Mouse (Mus musculus): Measurements from ENCODE around the gene Col17a1. TPM values are rescaled to one million over a fixed set of nuclear protein-coding genes. Genes with fewer than 3 reads are reported as not detected.

The Col17a1 gene
- polyA plus RNA-seq, 1 experiment from 2014 or later = 2.5 TPM

DNA sequence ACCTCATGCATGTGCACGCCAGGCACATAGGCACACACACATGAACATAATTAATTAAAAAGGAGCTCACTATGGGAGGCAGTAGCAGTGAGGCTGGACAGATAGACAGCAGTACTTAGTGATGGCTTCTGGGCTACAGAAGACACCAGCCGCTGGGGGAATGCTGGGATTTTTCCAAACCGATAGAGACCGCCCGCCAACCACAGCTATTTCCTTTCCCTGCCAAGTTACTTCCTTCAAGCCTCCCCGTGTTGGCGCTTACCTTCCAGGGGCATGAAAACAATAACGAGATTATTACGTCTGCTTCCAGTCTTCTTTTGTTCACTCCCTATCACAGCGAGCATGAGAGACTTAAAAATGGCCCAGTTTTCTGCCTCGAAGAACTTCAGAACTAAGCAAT lies 5.2 kb upstream of the Col17a1 start:
- H3K4me3 ChIP-seq (ENCODE audit: low read depth, low read length) = no peak overlapping the region
- 90% methylated on average over 11 of the region's 11 CpGs for WGBS

DNA sequence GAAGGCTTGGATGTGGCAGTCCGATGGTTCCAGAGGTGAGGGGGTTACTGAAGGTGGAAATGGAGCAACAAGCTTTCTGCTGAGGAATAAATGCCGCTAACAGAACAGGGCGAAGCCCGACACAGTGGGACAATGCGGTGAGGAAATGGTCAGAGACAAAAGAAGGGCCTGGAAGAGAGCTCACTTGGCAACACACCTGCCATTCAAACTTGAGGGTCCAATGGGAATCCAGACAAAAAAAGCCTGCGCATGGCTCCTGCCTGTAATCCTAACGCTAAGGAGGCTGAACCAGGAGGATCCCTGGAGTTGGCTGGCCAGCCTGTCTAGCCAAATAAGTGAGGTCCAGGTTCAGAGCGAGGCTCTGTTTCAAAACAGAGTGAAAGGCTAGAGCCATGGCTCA lies 4.5 kb upstream of the Col17a1 start:
- no peak for ATAC-seq (replicated peaks; ENCODE audit: insufficient number of reproducible peaks, low FRiP score, low TSS enrichment, low read depth)
- no peak for DNase-seq (ENCODE audit: low spot score)
- Histone ChIP-seq H3K36me3 (replicated peaks; ENCODE audit: control insufficient read depth, insufficient read depth, low read depth, low read length) (no peaks in the 10 kb centered on the region), H3K9me3 (replicated peaks; ENCODE audit: control insufficient read depth, low read length) (no peaks in the 10 kb centered on the region), H3K4me3 (ENCODE audit: low read depth, low read length) (no peak overlapping the region), H3K4me1 (ENCODE audit: control insufficient read depth, insufficient read depth, low read length) (no peaks in the 10 kb centered on the region), H3K27me3 (ENCODE audit: control insufficient read depth, insufficient read depth, low read length) (no peaks in the 10 kb centered on the region), H3K27ac (replicated peaks; ENCODE audit: low read depth, low read length) (no peak overlapping the region), H3K9ac (replicated peaks; ENCODE audit: low read length) (no peak overlapping the region), H3K4me2 (ENCODE audit: low read depth, low read length) (no peak overlapping the region)
- WGBS = 92% methylated on average over 8 of the region's 8 CpGs

More for the DNA sequence above, 5.2 kb upstream of the Col17a1 start:
- no peaks in the 10 kb centered on the region for H3K36me3 ChIP-seq (replicated peaks; ENCODE audit: control insufficient read depth, insufficient read depth, low read depth, low read length)
- H3K4me2 ChIP-seq (ENCODE audit: low read depth, low read length) = no peak overlapping the region
- no peak overlapping the region for H3K9ac ChIP-seq (replicated peaks; ENCODE audit: low read length)
- no peak for DNase-seq (ENCODE audit: low spot score)
- H3K4me1 ChIP-seq (ENCODE audit: control insufficient read depth, insufficient read depth, low read length) = no peaks in the 10 kb centered on the region
- no peaks in the 10 kb centered on the region for H3K27me3 ChIP-seq (ENCODE audit: control insufficient read depth, insufficient read depth, low read length)
- H3K27ac ChIP-seq (replicated peaks; ENCODE audit: low read depth, low read length) = no peak overlapping the region
- H3K9me3 ChIP-seq (replicated peaks; ENCODE audit: control insufficient read depth, low read length) = no peaks in the 10 kb centered on the region
- no peak for ATAC-seq (replicated peaks; ENCODE audit: insufficient number of reproducible peaks, low FRiP score, low TSS enrichment, low read depth)

DNA sequence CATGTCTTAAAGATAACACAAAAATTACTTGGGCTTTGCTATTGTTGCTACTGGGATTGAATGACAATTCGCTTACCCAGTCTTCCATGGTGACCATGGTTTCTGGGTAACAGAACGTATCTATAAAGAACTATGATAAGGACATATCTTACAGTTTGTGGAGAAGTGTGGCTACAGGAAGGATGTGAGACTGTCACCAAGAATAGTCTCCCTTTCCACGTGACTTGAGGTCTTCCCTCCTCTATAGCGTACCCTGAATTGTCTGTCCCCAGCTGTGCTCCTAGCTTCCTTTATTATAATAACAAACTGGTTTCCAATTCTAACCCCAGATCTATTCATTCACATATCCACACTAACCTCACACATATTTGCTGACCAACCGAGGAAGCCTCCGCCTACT lies 3.8 kb upstream of the Col17a1 start:
- Histone ChIP-seq H3K4me1 (ENCODE audit: control insufficient read depth, insufficient read depth, low read length) (no peaks in the 10 kb centered on the region), H3K36me3 (replicated peaks; ENCODE audit: control insufficient read depth, insufficient read depth, low read depth, low read length) (no peaks in the 10 kb centered on the region)
- DNase-seq (ENCODE audit: low spot score) = no peak

DNA sequence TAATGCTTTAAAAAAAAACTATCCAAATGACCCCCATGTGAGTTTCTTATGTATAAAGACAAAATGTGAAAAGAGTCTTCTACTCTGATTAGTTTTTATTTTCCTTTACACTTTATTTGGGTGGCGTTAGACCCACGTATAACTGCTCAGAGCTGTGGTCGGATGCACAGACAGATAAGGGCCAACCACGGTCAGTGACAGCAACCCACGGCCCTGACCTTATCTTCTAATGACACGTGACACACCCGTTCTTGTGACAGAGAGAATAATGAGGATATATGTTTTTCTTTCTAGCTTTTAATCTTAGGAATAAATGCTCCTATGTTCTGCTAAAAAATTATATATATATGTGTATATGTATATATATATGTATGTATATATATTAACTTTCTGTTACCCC lies 2.3 kb downstream of the Col17a1 start:
- 85% methylated on average over 7 of the region's 7 CpGs for WGBS
- H3K4me2 ChIP-seq (ENCODE audit: low read depth, low read length) = no peak overlapping the region
- H3K27ac ChIP-seq (replicated peaks; ENCODE audit: low read depth, low read length) = no peak overlapping the region
- no peak overlapping the region for H3K4me3 ChIP-seq (ENCODE audit: low read depth, low read length)
- H3K4me1 ChIP-seq (ENCODE audit: control insufficient read depth, insufficient read depth, low read length) = no peaks in the 10 kb centered on the region
- no peak for DNase-seq (ENCODE audit: low spot score)
- ATAC-seq (replicated peaks; ENCODE audit: insufficient number of reproducible peaks, low FRiP score, low TSS enrichment, low read depth) = no peak
- no peak overlapping the region for H3K9ac ChIP-seq (replicated peaks; ENCODE audit: low read length)
- no peaks in the 10 kb centered on the region for H3K9me3 ChIP-seq (replicated peaks; ENCODE audit: control insufficient read depth, low read length)
- H3K36me3 ChIP-seq (replicated peaks; ENCODE audit: control insufficient read depth, insufficient read depth, low read depth, low read length) = no peaks in the 10 kb centered on the region
- no peaks in the 10 kb centered on the region for H3K27me3 ChIP-seq (ENCODE audit: control insufficient read depth, insufficient read depth, low read length)

More for the DNA sequence above, 3.8 kb upstream of the Col17a1 start:
- no peaks in the 10 kb centered on the region for H3K9me3 ChIP-seq (replicated peaks; ENCODE audit: control insufficient read depth, low read length)
- no peaks in the 10 kb centered on the region for H3K27me3 ChIP-seq (ENCODE audit: control insufficient read depth, insufficient read depth, low read length)
- no peak overlapping the region for H3K4me2 ChIP-seq (ENCODE audit: low read depth, low read length)
- H3K9ac ChIP-seq (replicated peaks; ENCODE audit: low read length) = no peak overlapping the region
- no peak overlapping the region for H3K27ac ChIP-seq (replicated peaks; ENCODE audit: low read depth, low read length)
- no peak overlapping the region for H3K4me3 ChIP-seq (ENCODE audit: low read depth, low read length)
- ATAC-seq (replicated peaks; ENCODE audit: insufficient number of reproducible peaks, low FRiP score, low TSS enrichment, low read depth) = no peak
- WGBS = 92% methylated on average over 6 of the region's 6 CpGs

DNA sequence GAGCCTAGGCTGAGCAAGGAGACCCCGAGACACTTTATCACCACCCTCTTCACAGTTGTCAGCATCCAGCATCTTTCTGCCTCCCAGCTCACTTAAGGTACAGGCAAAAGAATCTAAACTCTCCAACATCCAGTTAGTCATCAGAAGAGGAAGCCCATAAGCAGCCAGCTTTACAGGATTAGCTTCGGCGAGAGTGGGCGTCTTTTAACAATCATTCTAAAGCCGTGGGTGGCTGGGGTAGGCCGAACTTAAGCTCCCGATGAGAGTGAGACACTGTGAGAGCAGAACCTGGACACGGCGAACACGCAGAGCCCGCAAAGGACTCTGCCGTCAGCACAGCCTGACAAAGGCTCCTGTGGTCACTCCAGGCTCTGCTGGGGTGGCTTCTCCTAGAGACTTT lies 13.2 kb downstream of the Col17a1 start:
- DNase-seq (ENCODE audit: low spot score) (no peak), ATAC-seq (replicated peaks; ENCODE audit: insufficient number of reproducible peaks, low FRiP score, low TSS enrichment, low read depth) (no peak)
- Histone ChIP-seq H3K27ac (replicated peaks; ENCODE audit: low read depth, low read length) (no peak overlapping the region), H3K36me3 (replicated peaks; ENCODE audit: control insufficient read depth, insufficient read depth, low read depth, low read length) (no peaks in the 10 kb centered on the region), H3K4me3 (ENCODE audit: low read depth, low read length) (no peak overlapping the region), H3K27me3 (ENCODE audit: control insufficient read depth, insufficient read depth, low read length) (no peaks in the 10 kb centered on the region), H3K4me1 (ENCODE audit: control insufficient read depth, insufficient read depth, low read length) (no peaks in the 10 kb centered on the region), H3K9me3 (replicated peaks; ENCODE audit: control insufficient read depth, low read length) (no peaks in the 10 kb centered on the region), H3K9ac (replicated peaks; ENCODE audit: low read length) (no peak overlapping the region), H3K4me2 (ENCODE audit: low read depth, low read length) (no peak overlapping the region)
- WGBS = 81% methylated on average over 12 of the region's 12 CpGs

DNA sequence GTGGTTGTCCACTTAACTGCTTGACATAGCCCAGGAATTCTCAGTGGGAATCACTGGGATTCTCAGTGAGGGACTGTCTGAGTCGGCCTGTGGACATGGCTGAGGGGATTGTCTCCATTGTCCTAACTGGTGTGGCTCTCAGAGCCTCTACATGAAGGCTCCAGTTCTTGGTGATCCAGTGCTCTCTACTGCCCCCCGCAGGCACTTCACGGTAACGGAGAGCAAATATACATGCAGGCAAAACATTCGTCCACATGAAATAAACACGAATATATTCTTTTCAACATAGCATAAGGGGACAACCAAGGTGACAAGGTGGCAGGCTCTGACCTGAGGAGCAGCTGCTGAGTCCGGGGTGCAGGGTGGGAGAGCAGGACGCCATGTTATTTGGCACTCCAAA lies 17.5 kb downstream of the Col17a1 start:
- Histone ChIP-seq H3K36me3 (replicated peaks; ENCODE audit: control insufficient read depth, insufficient read depth, low read depth, low read length) (no peaks in the 10 kb centered on the region), H3K27ac (replicated peaks; ENCODE audit: low read depth, low read length) (no peak overlapping the region), H3K4me2 (ENCODE audit: low read depth, low read length) (no peak overlapping the region), H3K9ac (replicated peaks; ENCODE audit: low read length) (no peak overlapping the region), H3K9me3 (replicated peaks; ENCODE audit: control insufficient read depth, low read length) (no peaks in the 10 kb centered on the region), H3K27me3 (ENCODE audit: control insufficient read depth, insufficient read depth, low read length) (no peaks in the 10 kb centered on the region), H3K4me1 (ENCODE audit: control insufficient read depth, insufficient read depth, low read length) (no peaks in the 10 kb centered on the region), H3K4me3 (ENCODE audit: low read depth, low read length) (no peak overlapping the region)
- WGBS = 43% methylated on average over 8 of the region's 8 CpGs
- no peak for ATAC-seq (replicated peaks; ENCODE audit: insufficient number of reproducible peaks, low FRiP score, low TSS enrichment, low read depth)
- DNase-seq (ENCODE audit: low spot score) = peak; percentile 46

DNA sequence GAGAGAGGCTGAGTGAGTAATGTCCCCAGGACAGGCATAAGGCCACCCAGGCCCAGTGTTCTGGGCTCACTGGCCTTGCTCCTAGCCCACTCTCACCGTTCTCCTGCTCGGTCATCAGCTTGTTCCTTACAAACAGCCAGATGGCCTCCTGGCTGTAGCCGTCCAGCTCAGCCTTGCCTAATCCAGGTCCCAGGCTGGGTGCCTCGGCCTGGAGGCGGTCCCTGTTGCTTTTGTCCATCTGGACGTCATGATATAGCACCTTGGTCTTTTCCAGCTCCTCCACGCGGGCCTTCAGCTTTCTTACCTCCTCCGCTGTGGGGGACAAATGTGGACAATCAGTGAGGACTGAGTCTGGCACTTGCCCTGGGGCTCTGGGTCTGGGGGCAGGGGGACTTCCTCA lies 23.5 kb downstream of the Col17a1 start:
- H3K9ac ChIP-seq (replicated peaks; ENCODE audit: low read length) = no peak overlapping the region
- H3K4me3 ChIP-seq (ENCODE audit: low read depth, low read length) = no peak overlapping the region
- H3K27ac ChIP-seq (replicated peaks; ENCODE audit: low read depth, low read length) = no peak overlapping the region
- ATAC-seq (replicated peaks; ENCODE audit: insufficient number of reproducible peaks, low FRiP score, low TSS enrichment, low read depth) (no peak), DNase-seq (ENCODE audit: low spot score) (no peak)
- no peaks in the 10 kb centered on the region for H3K9me3 ChIP-seq (replicated peaks; ENCODE audit: control insufficient read depth, low read length)
- WGBS = 81% methylated on average over 9 of the region's 9 CpGs
- no peaks in the 10 kb centered on the region for H3K27me3 ChIP-seq (ENCODE audit: control insufficient read depth, insufficient read depth, low read length)
- H3K4me2 ChIP-seq (ENCODE audit: low read depth, low read length) = no peak overlapping the region
- H3K36me3 ChIP-seq (replicated peaks; ENCODE audit: control insufficient read depth, insufficient read depth, low read depth, low read length) = no peaks in the 10 kb centered on the region
- no peaks in the 10 kb centered on the region for H3K4me1 ChIP-seq (ENCODE audit: control insufficient read depth, insufficient read depth, low read length)

DNA sequence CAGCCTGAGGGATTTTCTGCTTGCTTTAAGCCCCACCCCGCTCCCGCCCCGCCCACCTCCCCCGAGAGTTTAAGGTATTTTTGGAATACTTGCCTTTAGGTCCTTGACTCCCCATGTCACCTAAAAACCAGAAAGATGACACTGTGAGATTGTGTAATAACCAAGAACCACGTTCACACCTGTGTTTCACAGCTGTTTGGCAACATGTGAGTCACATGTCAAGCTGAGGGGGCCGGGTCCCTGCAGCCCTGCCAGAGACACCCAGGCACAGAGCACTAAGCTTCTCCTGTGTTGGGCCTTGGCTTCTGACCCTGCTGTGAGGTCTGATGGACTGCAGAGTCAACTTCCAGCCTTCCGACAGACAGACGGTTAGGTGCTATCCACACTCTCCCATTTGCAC lies 24.3 kb downstream of the Col17a1 start:
- no peak overlapping the region for H3K4me2 ChIP-seq (ENCODE audit: low read depth, low read length)
- H3K4me1 ChIP-seq (ENCODE audit: control insufficient read depth, insufficient read depth, low read length) = no peaks in the 10 kb centered on the region
- H3K9me3 ChIP-seq (replicated peaks; ENCODE audit: control insufficient read depth, low read length) = no peaks in the 10 kb centered on the region
- H3K27me3 ChIP-seq (ENCODE audit: control insufficient read depth, insufficient read depth, low read length) = no peaks in the 10 kb centered on the region
- no peak overlapping the region for H3K4me3 ChIP-seq (ENCODE audit: low read depth, low read length)
- no peaks in the 10 kb centered on the region for H3K36me3 ChIP-seq (replicated peaks; ENCODE audit: control insufficient read depth, insufficient read depth, low read depth, low read length)
- no peak overlapping the region for H3K9ac ChIP-seq (replicated peaks; ENCODE audit: low read length)
- H3K27ac ChIP-seq (replicated peaks; ENCODE audit: low read depth, low read length) = no peak overlapping the region
- ATAC-seq (replicated peaks; ENCODE audit: insufficient number of reproducible peaks, low FRiP score, low TSS enrichment, low read depth) (no peak), DNase-seq (ENCODE audit: low spot score) (no peak)
- 59% methylated on average over 8 of the region's 8 CpGs for WGBS
